Mouse (Mus musculus) embryonic facial prominence, embryonic 12.5 days (tissue): ENCODE results near the gene Bag3. TPM values are rescaled to one million over a fixed set of nuclear protein-coding genes. Genes with fewer than 3 reads are reported as not detected.

Experiments used
- ATAC-seq: fragments of 200-750 bp; cut with Nextera tagmentation; 2 replicates; pipeline ENCODE4 v1.8.0; 2017; ENCODE audit not compliant: insufficient number of reproducible peaks, insufficient read depth, low FRiP score, low TSS enrichment
- H3K27ac ChIP-seq: fragments of 300-500 bp; sonication (generic); 2 replicates; pipeline ENCODE4 v1.5.1; 2016; ENCODE audit warnings: mild to moderate bottlenecking
- H3K27me3 ChIP-seq: fragments of 300-500 bp; sonication (generic); 2 replicates; pipeline ENCODE4 v1.6.1; 2016; ENCODE audit warnings: mild to moderate bottlenecking, moderate library complexity
- H3K36me3 ChIP-seq: fragments of 300-500 bp; sonication (generic); 2 replicates; pipeline ENCODE4 v1.6.1; 2016; ENCODE audit warnings: mild to moderate bottlenecking
- H3K4me1 ChIP-seq: fragments of 300-500 bp; sonication (generic); 2 replicates; pipeline ENCODE4 v1.6.1; 2016
- H3K4me2 ChIP-seq: fragments of 300-500 bp; sonication (generic); replicated peaks from 2 replicates; pipeline ENCODE4 v1.6.1; 2016; ENCODE audit warnings: mild to moderate bottlenecking, moderate library complexity
- H3K4me3 ChIP-seq: fragments of 300-500 bp; sonication (generic); 2 replicates; pipeline ENCODE4 v1.5.1; 2016; ENCODE audit warnings: mild to moderate bottlenecking
- H3K9ac ChIP-seq: fragments of 300-500 bp; sonication (generic); 2 replicates; pipeline ENCODE4 v1.6.1; 2016; ENCODE audit warnings: mild to moderate bottlenecking, moderate library complexity
- H3K9me3 ChIP-seq: fragments of 300-500 bp; sonication (generic); 2 replicates; pipeline ENCODE4 v1.6.1; 2016; ENCODE audit warnings: mild to moderate bottlenecking, moderate library complexity
- WGBS: fragments of 180-500 bp; shearing (Covaris S2); methylation state at CpG from one replicate; pipeline ENCODE4 v1.1.7; 2016; 5-methylcytosine and 5-hydroxymethylcytosine counted together
- microRNA-seq: library from miRNA; unstranded; fragments of <30 nt; microRNA quantifications from one replicate; pipeline ENCODE4, GENCODE M21; 2017
- polyA plus RNA-seq: library from polyadenylated mRNA; unstranded; fragments of >200 nt; fragmentation: Nextera tagmentation; extraction: Ambion mirVana; gene quantifications from 2 replicates; pipeline ENCODE4 v1.2.1, GENCODE M21; 2016

Gene Bag3
- polyA plus RNA-seq, 1 experiment from 2014 or later, result 9.1 TPM

DNA sequence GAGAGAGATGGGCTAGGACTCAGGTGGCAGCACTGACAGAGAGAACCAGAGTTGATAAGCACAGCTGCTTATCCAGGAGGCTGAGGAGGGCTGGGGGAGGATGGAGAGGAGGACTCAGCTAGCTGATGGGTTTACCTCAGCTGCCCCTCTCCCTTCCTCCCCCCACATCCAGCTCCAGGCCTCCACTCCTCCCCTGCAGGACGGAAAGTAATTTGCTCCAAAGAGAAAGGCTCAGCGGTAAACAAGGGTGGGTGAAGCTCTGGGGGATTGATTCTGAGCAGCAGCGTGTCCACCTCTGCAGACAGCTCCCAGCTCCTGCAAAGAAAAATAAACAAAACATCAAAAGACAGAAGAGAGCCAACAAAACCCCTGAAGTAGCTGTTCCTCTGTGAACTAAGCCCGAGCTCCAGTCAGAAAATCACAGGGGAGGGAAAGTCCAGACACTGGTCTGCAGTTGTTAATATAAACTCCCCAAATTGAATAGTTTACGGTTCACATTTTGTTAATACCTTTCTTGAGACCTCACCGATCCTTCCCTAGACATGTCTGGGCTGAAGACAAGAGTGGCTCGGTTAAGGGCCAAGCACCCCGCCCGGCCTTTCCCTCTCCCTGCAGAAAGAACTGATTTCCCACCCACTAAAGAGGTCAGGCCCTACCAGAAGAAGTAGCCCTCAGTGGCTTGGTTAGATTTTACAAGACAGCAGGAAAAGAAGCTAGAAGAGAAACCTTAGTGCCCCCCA lies 68.1 kb downstream of the Bag3 start:
- no peak overlapping the region for H3K4me2 ChIP-seq
- H3K36me3 ChIP-seq, result no peaks in the 10 kb centered on the region
- peak overlapping the region; percentile 67 for H3K27ac ChIP-seq
- H3K9ac ChIP-seq, result no peak overlapping the region; the same call in 1 of the 2 replicates
- peaks cover 15% of the 10 kb centered on the region for H3K4me1 ChIP-seq
- no peaks in the 10 kb centered on the region for H3K9me3 ChIP-seq
- peak; percentile 56 for ATAC-seq
- H3K4me3 ChIP-seq, result no peak overlapping the region
- 7% methylated on average over 9 of the region's 9 CpGs for WGBS
- no peaks in the 10 kb centered on the region for H3K27me3 ChIP-seq

DNA sequence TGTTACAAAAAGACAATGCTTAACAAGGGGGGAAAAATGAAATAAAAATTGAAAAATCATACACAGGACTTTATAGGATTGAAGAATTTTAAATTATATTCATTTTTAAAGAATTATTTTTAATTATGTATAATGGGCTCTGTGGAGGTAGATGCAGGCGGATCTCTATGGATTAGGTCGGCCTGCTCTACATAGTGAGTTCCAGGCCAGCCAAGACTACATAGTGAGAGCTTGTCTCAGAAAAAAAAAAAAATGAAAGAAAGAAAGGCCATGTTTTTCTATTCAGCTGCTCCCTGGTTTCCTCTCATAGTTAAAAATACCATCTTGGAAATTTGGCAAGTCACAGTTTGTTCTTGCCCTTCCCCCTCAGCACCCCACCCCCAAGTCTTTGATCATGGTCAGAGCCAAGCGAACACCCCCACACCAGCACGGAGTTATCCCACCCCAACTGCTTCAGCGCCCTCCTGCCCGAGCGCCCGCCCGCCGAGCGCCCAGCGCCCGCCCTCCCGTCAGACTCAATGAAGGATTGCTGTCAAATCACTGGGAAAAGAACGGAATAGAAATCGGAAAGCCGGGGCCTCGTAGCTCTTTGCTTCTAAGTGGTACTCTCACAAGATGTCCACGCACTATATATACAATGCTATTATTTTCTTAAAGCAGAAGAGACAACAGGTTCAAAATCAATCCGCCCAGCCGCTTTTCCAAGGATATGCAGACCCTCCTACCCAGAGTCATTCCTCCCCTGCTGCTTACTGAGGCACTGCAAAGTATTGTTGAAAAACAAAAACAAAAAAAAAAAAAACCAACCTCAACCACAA lies 68.9 kb downstream of the Bag3 start:
- Histone ChIP-seq H3K9me3 (no peaks in the 10 kb centered on the region), H3K4me3 (peak overlapping the region; percentile 22), H3K36me3 (no peaks in the 10 kb centered on the region), H3K4me1 (peaks cover 15% of the 10 kb centered on the region), H3K27me3 (no peaks in the 10 kb centered on the region), H3K9ac (no peak overlapping the region), H3K4me2 (peak overlapping the region; percentile 50), H3K27ac (peak overlapping the region; percentile 67)
- ATAC-seq, result 0 out of 2 replicates have a peak, but pooled peaks have one; percentile 28
- WGBS, result 7% methylated on average over 21 of the region's 21 CpGs

DNA sequence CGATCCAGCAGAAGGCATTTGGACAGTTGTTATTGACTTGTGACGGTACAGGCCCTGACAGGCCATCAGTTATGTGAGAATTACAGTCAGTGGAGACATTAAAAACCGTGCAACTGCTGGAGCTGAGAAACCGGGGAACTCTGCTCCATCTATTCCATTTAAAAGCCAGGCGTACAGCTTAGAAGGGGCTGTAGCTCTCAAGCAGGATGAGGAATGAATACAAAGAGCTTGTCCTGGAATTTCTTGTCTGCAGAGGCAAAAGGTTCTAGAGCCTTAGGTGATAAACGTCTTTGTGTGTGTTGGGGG lies 69.5 kb downstream of the Bag3 start:
- WGBS, result 11% methylated on average over 6 of the region's 6 CpGs
- Histone ChIP-seq H3K9ac (no peak overlapping the region), H3K27me3 (no peaks in the 10 kb centered on the region), H3K27ac (peak overlapping the region; percentile 67), H3K36me3 (no peaks in the 10 kb centered on the region), H3K4me3 (no peak overlapping the region), H3K4me2 (peak overlapping the region; percentile 50), H3K4me1 (peaks cover 15% of the 10 kb centered on the region), H3K9me3 (no peaks in the 10 kb centered on the region)
- no peak for ATAC-seq

DNA sequence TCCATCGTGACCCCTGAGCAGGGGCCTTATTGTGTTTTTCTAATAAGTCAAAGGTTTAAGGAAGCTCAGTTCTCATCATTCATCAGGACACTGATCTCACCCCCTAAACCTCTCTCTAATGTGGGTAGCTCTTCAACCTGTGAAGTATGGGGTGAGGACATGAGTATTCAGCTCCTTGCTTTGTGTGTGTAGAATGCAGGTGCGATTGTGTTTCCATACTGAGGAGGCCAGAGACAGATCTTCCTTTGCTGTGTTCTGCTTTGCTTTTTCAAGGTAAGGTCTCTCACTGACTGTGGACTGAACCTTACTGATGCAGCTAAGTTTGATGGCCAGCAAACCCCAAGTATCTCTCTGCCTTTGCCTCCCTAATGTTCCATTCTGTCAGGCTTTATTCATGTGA lies 72.9 kb downstream of the Bag3 start:
- Histone ChIP-seq H3K27me3 (no peaks in the 10 kb centered on the region), H3K4me3 (no peak overlapping the region), H3K27ac (no peak overlapping the region), H3K9me3 (no peaks in the 10 kb centered on the region), H3K4me1 (peaks cover 11% of the 10 kb centered on the region), H3K4me2 (no peak overlapping the region), H3K9ac (no peak overlapping the region), H3K36me3 (no peaks in the 10 kb centered on the region)
- no peak for ATAC-seq
- WGBS, result 96% methylated on average over 2 of the region's 2 CpGs

Small RNA genes within 50 kb of the gene (microRNA-seq; reads per million reads assigned to microRNA genes)
- gene Gm24365, result not detected

Other genes starting within 250 kb of the Bag3 start
- 26.3 TPM in 2 replicates for gene BC017158, start 225.4 kb upstream of the Bag3 start, polyA plus RNA-seq
- 13.6 and 14.0 TPM in 2 replicates for gene Rgs10, start 104.9 kb upstream of the Bag3 start, polyA plus RNA-seq
- gene Tial1, start 61.9 kb upstream of the Bag3 start, polyA plus RNA-seq, result 34.5 and 36.8 TPM in 2 replicates
- gene Inpp5f, start 87.7 kb downstream of the Bag3 start, polyA plus RNA-seq, result 29.9 and 31.9 TPM in 2 replicates
- 77.9 and 80.2 TPM in 2 replicates for gene Mcmbp, start 216.9 kb downstream of the Bag3 start, polyA plus RNA-seq
- gene Sec23ip, start 221.3 kb downstream of the Bag3 start, polyA plus RNA-seq, result 35.8 and 37.3 TPM in 2 replicates